Mouse (Mus musculus): ENCODE measurements around the gene Gm4981. TPM values are rescaled to one million over a fixed set of nuclear protein-coding genes. Genes with fewer than 3 reads are reported as not detected.
A peak's percentile ranks its signal among the peaks of the same experiment; 100 is the strongest.
"Not testable (repeated sequence)": the region's sequence is repeated elsewhere in the genome, so short reads cannot be mapped to it uniquely, and the experiment has no call there.

Gm4981 gene
- polyA plus RNA-seq, 1 experiment from 2014 or later = not detected

DNA sequence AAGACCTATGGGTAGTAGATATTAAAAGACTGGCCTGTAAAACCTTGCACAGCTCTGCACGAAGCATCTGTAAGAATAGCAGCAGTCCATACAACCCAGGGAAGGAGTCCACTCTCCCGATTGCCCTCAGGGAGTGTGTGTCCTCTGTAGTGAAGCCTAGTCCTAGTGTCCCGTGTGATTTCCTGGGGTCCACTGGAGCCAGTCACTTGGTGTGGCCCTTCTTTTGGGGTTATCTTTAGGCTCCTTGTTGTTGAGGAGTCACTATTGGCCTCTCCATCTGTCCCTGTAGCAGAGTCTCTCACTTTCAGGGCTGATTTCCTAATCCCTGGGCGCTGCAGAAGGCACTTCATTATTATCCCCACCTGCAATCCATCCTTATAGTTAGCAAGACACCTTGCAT is 1.5 kb downstream of the Gm4981 start:
- H3K27me3 ChIP-seq (ENCODE audit: control insufficient read depth, insufficient read depth, low read length); H3K9ac ChIP-seq (replicated peaks; ENCODE audit: low read depth, low read length); H3K27ac ChIP-seq (ENCODE audit: low read length); ATAC-seq (ENCODE audit: insufficient number of reproducible peaks, insufficient read depth, low FRiP score, low read depth); H3K36me3 ChIP-seq (ENCODE audit: control insufficient read depth, insufficient read depth, low read length); H3K4me1 ChIP-seq (ENCODE audit: control insufficient read depth, insufficient read depth, low read length); H3K4me2 ChIP-seq (replicated peaks; ENCODE audit: low read depth, low read length); H3K4me3 ChIP-seq (ENCODE audit: low read depth, low read length): not testable (repeated sequence)
- WGBS = 88% methylated on average over 4 of the region's 4 CpGs
- H3K9me3 ChIP-seq (ENCODE audit: control insufficient read depth, low read depth, low read length) = peaks cover 13% of the 10 kb centered on the region

DNA sequence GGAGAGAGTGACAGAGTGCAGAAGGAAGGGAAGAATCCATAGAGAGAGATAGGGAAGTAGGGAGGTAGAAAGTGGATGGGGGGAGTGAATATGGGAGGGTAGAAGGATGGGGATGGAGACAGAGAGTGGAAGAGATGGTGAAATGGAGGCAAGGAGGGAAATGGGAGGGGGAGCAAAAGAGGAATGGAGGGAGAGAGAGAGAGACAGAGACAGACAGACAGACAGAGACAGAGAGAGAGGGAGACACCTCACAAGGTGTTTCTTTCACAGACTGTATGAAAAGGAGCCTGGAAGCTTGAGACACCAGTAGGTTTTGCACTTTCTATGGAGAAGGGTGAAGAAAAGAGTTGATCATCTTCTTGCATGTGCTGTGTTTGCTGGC is 2.8 kb downstream of the Gm4981 start:
- H3K9me3 ChIP-seq (ENCODE audit: control insufficient read depth, low read depth, low read length) = peaks cover 13% of the 10 kb centered on the region
- not testable (repeated sequence) for H3K4me2 ChIP-seq (replicated peaks; ENCODE audit: low read depth, low read length); H3K9ac ChIP-seq (replicated peaks; ENCODE audit: low read depth, low read length); H3K27me3 ChIP-seq (ENCODE audit: control insufficient read depth, insufficient read depth, low read length); H3K36me3 ChIP-seq (ENCODE audit: control insufficient read depth, insufficient read depth, low read length); H3K4me1 ChIP-seq (ENCODE audit: control insufficient read depth, insufficient read depth, low read length); H3K4me3 ChIP-seq (ENCODE audit: low read depth, low read length); ATAC-seq (ENCODE audit: insufficient number of reproducible peaks, insufficient read depth, low FRiP score, low read depth); H3K27ac ChIP-seq (ENCODE audit: low read length)

DNA sequence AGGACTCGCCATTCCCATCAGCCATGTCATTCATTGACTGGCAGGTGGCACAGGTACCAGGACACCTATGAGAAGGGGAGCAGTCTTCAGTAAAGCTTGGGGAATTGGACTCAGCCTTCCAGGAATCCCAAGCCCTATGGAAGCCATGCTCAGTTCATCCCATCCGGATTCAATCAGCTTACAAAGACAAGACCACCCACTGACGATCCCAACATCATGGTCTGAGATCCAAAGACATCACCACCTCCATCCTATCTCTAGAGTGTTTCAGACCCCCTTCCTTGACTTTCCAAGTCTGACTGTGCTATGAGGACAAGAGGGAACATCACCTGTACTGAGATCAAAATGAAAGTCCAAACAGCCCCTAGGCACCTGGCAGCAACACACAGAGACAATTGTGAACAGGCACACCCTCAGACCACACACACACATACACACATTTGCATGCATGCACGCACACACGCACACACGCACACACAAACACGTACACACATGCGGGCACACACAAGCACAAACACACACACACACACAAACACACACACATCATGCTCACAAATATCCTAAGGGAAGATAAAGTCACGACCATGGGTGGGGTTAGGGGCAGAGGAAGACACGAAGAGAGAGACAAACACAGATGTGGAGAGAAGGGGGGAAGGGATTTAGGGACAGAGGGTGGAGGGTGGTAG is 3.3 kb downstream of the Gm4981 start:
- ATAC-seq (ENCODE audit: insufficient number of reproducible peaks, insufficient read depth, low FRiP score, low read depth) = peak; percentile 37
- not testable (repeated sequence) for H3K4me3 ChIP-seq (ENCODE audit: low read depth, low read length); H3K4me2 ChIP-seq (replicated peaks; ENCODE audit: low read depth, low read length); H3K36me3 ChIP-seq (ENCODE audit: control insufficient read depth, insufficient read depth, low read length); H3K9ac ChIP-seq (replicated peaks; ENCODE audit: low read depth, low read length); H3K27ac ChIP-seq (ENCODE audit: low read length); H3K27me3 ChIP-seq (ENCODE audit: control insufficient read depth, insufficient read depth, low read length); H3K4me1 ChIP-seq (ENCODE audit: control insufficient read depth, insufficient read depth, low read length)
- peaks cover 13% of the 10 kb centered on the region for H3K9me3 ChIP-seq (ENCODE audit: control insufficient read depth, low read depth, low read length)
- WGBS = 83% methylated on average over 9 of the region's 10 CpGs

DNA sequence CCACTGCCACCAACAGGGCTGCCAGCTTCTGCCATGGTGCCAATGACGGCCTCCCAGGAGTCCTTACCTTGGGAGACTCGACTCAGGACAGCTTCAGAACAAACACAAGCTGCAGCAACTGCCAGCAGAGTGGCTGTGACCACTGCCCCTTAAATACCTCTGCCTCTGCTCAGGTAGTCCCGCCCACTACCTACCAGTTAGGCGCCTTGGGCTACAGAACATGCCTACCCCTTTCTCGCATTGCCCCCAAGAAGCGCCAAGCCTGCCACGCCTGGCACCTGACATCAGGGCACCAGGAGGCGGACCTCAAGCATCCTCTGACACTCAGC is 3.9 kb downstream of the Gm4981 start, which contains the start of gene Duxf3:
Gene Duxf3, minus strand, starts transcription at position 35 of the 329 bp plus-strand sequence.
- H3K4me3 ChIP-seq (ENCODE audit: low read depth, low read length); H3K4me1 ChIP-seq (ENCODE audit: control insufficient read depth, insufficient read depth, low read length); H3K36me3 ChIP-seq (ENCODE audit: control insufficient read depth, insufficient read depth, low read length); H3K27ac ChIP-seq (ENCODE audit: low read length); H3K27me3 ChIP-seq (ENCODE audit: control insufficient read depth, insufficient read depth, low read length); H3K4me2 ChIP-seq (replicated peaks; ENCODE audit: low read depth, low read length); H3K9ac ChIP-seq (replicated peaks; ENCODE audit: low read depth, low read length): not testable (repeated sequence)
- peak; percentile 43 for ATAC-seq (ENCODE audit: insufficient number of reproducible peaks, insufficient read depth, low FRiP score, low read depth)
- H3K9me3 ChIP-seq (ENCODE audit: control insufficient read depth, low read depth, low read length) = peaks cover 13% of the 10 kb centered on the region
- 82% methylated on average over 7 of the region's 8 CpGs for WGBS

DNA sequence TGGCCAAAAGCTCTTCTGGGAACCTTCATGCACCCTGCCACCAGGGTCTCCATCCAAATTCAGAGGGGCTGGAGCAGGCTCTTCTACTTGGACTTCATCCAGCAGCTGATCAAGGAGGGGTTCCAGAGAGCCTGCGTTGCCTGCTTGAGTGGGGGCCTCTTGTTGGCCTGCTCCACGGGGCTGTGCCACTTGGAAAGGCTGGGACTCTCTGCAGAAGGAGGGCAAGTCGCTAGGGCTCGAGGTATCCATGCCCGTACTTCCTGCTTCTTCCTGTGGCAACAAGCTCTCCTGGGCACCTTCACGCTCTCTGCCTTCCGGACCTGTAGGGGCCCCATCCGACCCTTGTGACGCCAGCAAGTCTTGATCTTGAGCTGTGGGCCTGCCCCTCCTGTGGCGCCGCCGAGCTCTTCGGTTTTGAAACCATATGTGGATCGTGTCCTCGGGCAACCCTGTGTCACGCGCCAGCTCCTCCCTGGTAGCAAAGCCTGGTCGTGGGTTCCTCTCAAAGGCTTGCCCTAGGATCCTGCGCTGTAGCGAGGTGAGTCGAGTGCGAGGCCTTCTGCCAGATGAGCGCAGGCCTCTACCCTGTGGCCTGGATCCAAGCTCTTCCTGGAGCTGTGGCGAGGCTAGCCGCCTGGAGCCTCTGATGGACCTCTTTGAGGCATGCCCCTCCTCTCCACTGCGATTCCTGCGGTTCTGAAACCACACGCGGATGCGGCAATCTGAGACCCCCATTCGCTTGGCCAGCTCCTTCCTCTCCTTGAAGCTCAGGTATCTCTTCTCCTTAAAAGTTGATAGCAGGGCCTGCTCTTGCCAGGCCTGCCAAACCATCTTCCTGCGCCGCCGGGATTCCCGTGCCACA is 4.5 kb downstream of the Gm4981 start:
- WGBS = 88% methylated on average over 31 of the region's 35 CpGs
- H3K4me3 ChIP-seq (ENCODE audit: low read depth, low read length); H3K27ac ChIP-seq (ENCODE audit: low read length); H3K4me1 ChIP-seq (ENCODE audit: control insufficient read depth, insufficient read depth, low read length); H3K36me3 ChIP-seq (ENCODE audit: control insufficient read depth, insufficient read depth, low read length); H3K27me3 ChIP-seq (ENCODE audit: control insufficient read depth, insufficient read depth, low read length); H3K9ac ChIP-seq (replicated peaks; ENCODE audit: low read depth, low read length); H3K4me2 ChIP-seq (replicated peaks; ENCODE audit: low read depth, low read length): not testable (repeated sequence)
- peak; percentile 86 for ATAC-seq (ENCODE audit: insufficient number of reproducible peaks, insufficient read depth, low FRiP score, low read depth)
- H3K9me3 ChIP-seq (ENCODE audit: control insufficient read depth, low read depth, low read length) = peaks cover 13% of the 10 kb centered on the region

DNA sequence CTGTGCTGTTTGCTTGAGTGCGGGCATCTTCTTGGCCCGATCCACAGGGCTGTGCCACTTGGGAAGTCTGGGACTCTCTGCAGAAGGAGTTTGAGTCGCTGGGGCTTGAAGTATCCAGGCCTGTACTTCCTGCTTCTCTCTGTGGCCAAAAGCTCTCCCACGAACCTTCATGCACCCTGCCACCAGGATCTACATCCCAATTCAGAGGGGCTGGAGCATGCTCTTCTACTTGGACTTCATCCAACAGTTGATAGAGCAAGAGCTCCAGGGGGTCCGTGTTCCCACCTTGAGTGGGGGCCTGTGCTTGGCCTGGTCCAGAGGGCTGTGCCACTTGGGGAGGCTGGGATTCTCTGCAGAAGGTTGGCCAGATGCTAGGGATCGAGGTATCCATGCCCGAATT is 5.4 kb downstream of the Gm4981 start:
- H3K4me3 ChIP-seq (ENCODE audit: low read depth, low read length); H3K4me1 ChIP-seq (ENCODE audit: control insufficient read depth, insufficient read depth, low read length); H3K27me3 ChIP-seq (ENCODE audit: control insufficient read depth, insufficient read depth, low read length); H3K27ac ChIP-seq (ENCODE audit: low read length); H3K4me2 ChIP-seq (replicated peaks; ENCODE audit: low read depth, low read length); H3K36me3 ChIP-seq (ENCODE audit: control insufficient read depth, insufficient read depth, low read length); H3K9ac ChIP-seq (replicated peaks; ENCODE audit: low read depth, low read length); H3K9me3 ChIP-seq (ENCODE audit: control insufficient read depth, low read depth, low read length): not testable (repeated sequence)
- 77% methylated on average over 5 of the region's 7 CpGs for WGBS
- peak; percentile 42 for ATAC-seq (ENCODE audit: insufficient number of reproducible peaks, insufficient read depth, low FRiP score, low read depth)

DNA sequence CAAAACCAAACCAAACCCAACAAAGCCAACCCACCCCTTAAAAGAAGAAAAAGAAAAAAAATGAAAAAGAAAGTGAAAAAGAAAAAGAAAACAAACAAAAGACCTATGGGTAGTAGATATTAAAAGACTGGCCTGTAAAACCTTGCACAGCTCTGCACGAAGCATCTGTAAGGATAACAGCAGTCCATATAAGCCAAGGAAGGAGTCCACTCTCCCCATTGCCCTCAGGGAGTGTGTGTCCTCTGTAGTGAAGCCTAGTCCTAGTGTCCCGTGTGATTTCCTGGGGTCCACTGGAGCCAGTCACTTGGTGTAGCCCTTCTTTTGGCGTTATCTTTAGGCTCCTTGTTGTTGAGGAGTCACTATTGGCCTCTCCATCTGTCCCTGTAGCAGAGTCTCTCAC is 6.5 kb downstream of the Gm4981 start:
- H3K27ac ChIP-seq (ENCODE audit: low read length); H3K9ac ChIP-seq (replicated peaks; ENCODE audit: low read depth, low read length); ATAC-seq (ENCODE audit: insufficient number of reproducible peaks, insufficient read depth, low FRiP score, low read depth); H3K27me3 ChIP-seq (ENCODE audit: control insufficient read depth, insufficient read depth, low read length); H3K4me3 ChIP-seq (ENCODE audit: low read depth, low read length); H3K9me3 ChIP-seq (ENCODE audit: control insufficient read depth, low read depth, low read length); H3K4me2 ChIP-seq (replicated peaks; ENCODE audit: low read depth, low read length); H3K36me3 ChIP-seq (ENCODE audit: control insufficient read depth, insufficient read depth, low read length); H3K4me1 ChIP-seq (ENCODE audit: control insufficient read depth, insufficient read depth, low read length): not testable (repeated sequence)
- 52% methylated on average over 3 of the region's 3 CpGs for WGBS

DNA sequence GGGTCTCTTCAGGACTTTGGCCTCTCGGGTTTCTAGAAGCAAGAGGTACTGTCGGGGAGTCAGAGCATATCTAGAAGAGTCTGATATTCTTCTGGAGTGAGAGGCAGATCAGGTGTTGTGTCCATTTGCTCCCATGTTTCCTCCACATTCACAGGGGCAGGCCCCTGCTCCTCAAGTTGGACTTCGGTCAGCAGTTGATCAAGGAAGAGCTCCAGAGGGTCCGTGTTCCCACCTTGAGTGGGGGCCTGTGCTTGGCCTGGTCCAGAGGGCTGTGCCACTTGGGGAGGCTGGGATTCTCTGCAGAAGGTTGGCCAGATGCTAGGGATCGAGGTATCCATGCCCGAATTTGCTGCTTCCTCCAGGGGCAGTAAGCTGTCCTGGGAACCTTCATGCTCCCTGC is 8.7 kb downstream of the Gm4981 start:
- H3K4me2 ChIP-seq (replicated peaks; ENCODE audit: low read depth, low read length); H3K9me3 ChIP-seq (ENCODE audit: control insufficient read depth, low read depth, low read length); H3K27ac ChIP-seq (ENCODE audit: low read length); H3K36me3 ChIP-seq (ENCODE audit: control insufficient read depth, insufficient read depth, low read length); H3K9ac ChIP-seq (replicated peaks; ENCODE audit: low read depth, low read length); H3K27me3 ChIP-seq (ENCODE audit: control insufficient read depth, insufficient read depth, low read length); ATAC-seq (ENCODE audit: insufficient number of reproducible peaks, insufficient read depth, low FRiP score, low read depth); H3K4me3 ChIP-seq (ENCODE audit: low read depth, low read length); H3K4me1 ChIP-seq (ENCODE audit: control insufficient read depth, insufficient read depth, low read length): not testable (repeated sequence)
- 86% methylated on average over 2 of the region's 6 CpGs for WGBS

All from stomach, embryonic 14.5 days (tissue).